In genomic region chr3:86851131-86851530, GRCm38 (mm10) we compare ENCODE assay signal across 17 mouse cellular contexts.
DNase-seq lines count a peak whose midpoint lies in the region; ATAC-seq lines count a peak whose summit lies in the region.
"Had no signal": no experiment of that assay in that cellular context is flagged by ENCODE, and none has a peak within 500 bp of the region (broad histone marks: within the 10 kb centered on the region; RNA-seq: fewer than 3 reads in every experiment).

No protein-coding gene starts in this region.

- H3K4me2 ChIP-seq in neural tube, embryonic 13.5 days: no peak overlapping the region
- no peak overlapping the region for H3K4me2 ChIP-seq in forebrain, embryonic 16.5 days (ENCODE audit: low read length)
- H3K4me2 ChIP-seq in neural tube, embryonic 15.5 days: no peak overlapping the region
- H3K4me2 ChIP-seq: liver, embryonic 13.5 days had no signal

- H3K4me3 ChIP-seq in heart, embryonic 10.5 days: no peak overlapping the region
- H3K4me3 ChIP-seq in neural tube, embryonic 13.5 days: no peak overlapping the region
- no peak overlapping the region for H3K4me3 ChIP-seq in forebrain, embryonic 16.5 days (replicated peaks; ENCODE audit: low read length)
- H3K4me3 ChIP-seq in neural tube, embryonic 15.5 days (replicated peaks): no peak overlapping the region
- H3K4me3 ChIP-seq: liver, embryonic 13.5 days; myocyte had no signal

- no peaks in the 10 kb centered on the region for H3K9me3 ChIP-seq in heart, embryonic 10.5 days
- H3K9me3 ChIP-seq in neural tube, embryonic 13.5 days: no peaks in the 10 kb centered on the region
- H3K9me3 ChIP-seq in forebrain, embryonic 16.5 days (ENCODE audit: control insufficient read depth, low read length): no peaks in the 10 kb centered on the region
- no peaks in the 10 kb centered on the region for H3K9me3 ChIP-seq in neural tube, embryonic 15.5 days (replicated peaks)
- H3K9me3 ChIP-seq: liver, embryonic 13.5 days had no signal

- 81% methylated on average over 7 of the region's 7 CpGs for WGBS in heart, embryonic 10.5 days
- 92% methylated on average over 7 of the region's 7 CpGs for WGBS in neural tube, embryonic 13.5 days
- 92% methylated on average over 7 of the region's 7 CpGs for WGBS in forebrain, embryonic 16.5 days
- WGBS in neural tube, embryonic 15.5 days: 94% methylated on average over 7 of the region's 7 CpGs

- ATAC-seq in neural tube, embryonic 13.5 days (ENCODE audit: low read depth): no peak
- ATAC-seq in forebrain, embryonic 16.5 days: no peak
- no peak for ATAC-seq in neural tube, embryonic 15.5 days (ENCODE audit: low FRiP score)

- no peaks in the 10 kb centered on the region for H3K36me3 ChIP-seq in heart, embryonic 10.5 days
- H3K36me3 ChIP-seq in neural tube, embryonic 13.5 days: no peaks in the 10 kb centered on the region
- H3K36me3 ChIP-seq in forebrain, embryonic 16.5 days (ENCODE audit: control insufficient read depth, insufficient read depth): no peaks in the 10 kb centered on the region
- no peaks in the 10 kb centered on the region for H3K36me3 ChIP-seq in neural tube, embryonic 15.5 days
- H3K36me3 ChIP-seq: liver, embryonic 13.5 days had no signal

- intact Hi-C loops in left cerebral cortex, postnatal 10 days (cut with DNase I): no loop called here

- H3K4me1 ChIP-seq in heart, embryonic 10.5 days: 0 out of 2 replicates have a peak, but pooled peaks cover 12% of the 10 kb centered on the region
- H3K4me1 ChIP-seq in neural tube, embryonic 13.5 days (replicated peaks): peaks cover 58% of the 10 kb centered on the region
- H3K4me1 ChIP-seq in forebrain, embryonic 16.5 days (replicated peaks; ENCODE audit: control insufficient read depth, insufficient read depth, low read length): peaks cover 58% of the 10 kb centered on the region
- H3K4me1 ChIP-seq in neural tube, embryonic 15.5 days: peaks cover 39% of the 10 kb centered on the region
- H3K4me1 ChIP-seq: liver, embryonic 13.5 days had no signal

- no peaks in the 10 kb centered on the region for H3K27me3 ChIP-seq in heart, embryonic 10.5 days (ENCODE audit: insufficient read depth, poor library complexity, severe bottlenecking)
- no peaks in the 10 kb centered on the region for H3K27me3 ChIP-seq in neural tube, embryonic 13.5 days
- H3K27me3 ChIP-seq in forebrain, embryonic 16.5 days (replicated peaks; ENCODE audit: control insufficient read depth, insufficient read depth, low read length): no peaks in the 10 kb centered on the region
- no peaks in the 10 kb centered on the region for H3K27me3 ChIP-seq in neural tube, embryonic 15.5 days (replicated peaks)
- H3K27me3 ChIP-seq: liver, embryonic 13.5 days had no signal

- 0 out of 2 replicates have a peak overlapping the region, but pooled peaks have one; percentile 30 for H3K27ac ChIP-seq in heart, embryonic 10.5 days
- H3K27ac ChIP-seq in neural tube, embryonic 13.5 days (replicated peaks): peak overlapping the region; percentile 67; the same call in 1 of the 2 replicates
- 0 out of 2 replicates have a peak overlapping the region, but pooled peaks have one; percentile 1 for H3K27ac ChIP-seq in forebrain, embryonic 16.5 days (ENCODE audit: low read length)
- peak overlapping the region; percentile 61 for H3K27ac ChIP-seq in neural tube, embryonic 15.5 days (replicated peaks)
- H3K27ac ChIP-seq: liver, embryonic 13.5 days had no signal

- H3K9ac ChIP-seq in neural tube, embryonic 13.5 days: no peak overlapping the region
- H3K9ac ChIP-seq in forebrain, embryonic 16.5 days (replicated peaks; ENCODE audit: low read depth, low read length): no peak overlapping the region
- H3K9ac ChIP-seq in neural tube, embryonic 15.5 days (replicated peaks): no peak overlapping the region
- H3K9ac ChIP-seq: liver, embryonic 13.5 days had no signal

- no peak for DNase-seq in heart, embryonic 10.5 days (ENCODE audit: low spot score)
- no peak for DNase-seq in heart, adult 9 months (ENCODE audit: low spot score in 2 of 2)
- DNase-seq in neural tube, embryonic 10.5 days (ENCODE audit: extremely low spot score, low spot score): no peak
- no peak for DNase-seq in frontal cortex, postnatal 25 days (ENCODE audit: low spot score in 2 of 2)
- no peak for DNase-seq in left cerebral cortex, postnatal 10 days (ENCODE audit: extremely low spot score in 1 of 2, low spot score in 2 of 2)
- DNase-seq: B cell, adult 2 months; heart, adult 18-20 months; heart, postnatal 10 days; kidney, adult 11 months; kidney, postnatal 14 days; liver, embryonic 13.5 days; right cerebral cortex, postnatal 14 days; thymus, adult 18-20 months had no signal

Comparison
In these comparisons a context has a peak if more than half of its experiments do, and no peak if none do; other contexts are left out.
1. H3K27ac ChIP-seq: peak in every context shown above with its lines; median percentile 67 in neural tube, embryonic 13.5 days; 61 in neural tube, embryonic 15.5 days; 30 in heart, embryonic 10.5 days; 1 in forebrain, embryonic 16.5 days.